Mouse (Mus musculus) frontal cortex, postnatal 36 days (tissue): ENCODE data around the gene Twist2.

Source experiments
- DNase-seq, 2 experiments: peaks; one replicate each; pipeline ENCODE4 v3.0.0; 2022; ENCODE audit warnings: low spot score in 2 of 2

The Twist2 gene

GRCm38 (mm10) chr1:91874633-91875032 is 73.4 kb downstream of the Twist2 start:
- peak; percentile 56 to 64 for DNase-seq

- DNase-seq = no peak
Measured at GRCm38 (mm10) chr1:91875042-91875720, 73.9 kb downstream of the Twist2 start.

GRCm38 (mm10) chr1:91878696-91879095 is 77.4 kb downstream of the Twist2 start:
- no peak for DNase-seq

GRCm38 (mm10) chr1:91880156-91880555 is 78.9 kb downstream of the Twist2 start:
- DNase-seq = peak; percentile 68 to 91

- DNase-seq = peak; percentile 63 to 74
Measured at GRCm38 (mm10) chr1:91880899-91881298, 79.6 kb downstream of the Twist2 start.

GRCm38 (mm10) chr1:91883115-91883514 is 81.9 kb downstream of the Twist2 start:
- DNase-seq = no peak

- no peak for DNase-seq
Measured at GRCm38 (mm10) chr1:91893598-91893997, 92.3 kb downstream of the Twist2 start.

- DNase-seq = no peak
Measured at GRCm38 (mm10) chr1:91894286-91894685, 93.0 kb downstream of the Twist2 start.

GRCm38 (mm10) chr1:91897078-91897477 is 95.8 kb downstream of the Twist2 start:
- no peak for DNase-seq
